Mouse (Mus musculus): Measurements from ENCODE around the gene Wdr73.

- TF ChIP-seq SRF (IDR thresholded peaks at IDR 0.05; ENCODE audit: control insufficient read depth, insufficient read length, low read depth) (no peak), POLR2A (IDR thresholded peaks at IDR 0.05; ENCODE audit: insufficient read length, low read depth) (no peak), CEBPB (IDR thresholded peaks at IDR 0.05; ENCODE audit: insufficient read depth, poor library complexity, severe bottlenecking) (no peak), MYOD1 (IDR thresholded peaks at IDR 0.05; ENCODE audit: control insufficient read depth in 1 of 3, insufficient read length in 2 of 3, low read depth in 2 of 3) (no peak), TCF12 (IDR thresholded peaks at IDR 0.05; ENCODE audit: insufficient read depth, poor library complexity, severe bottlenecking) (no peak), USF1 (IDR thresholded peaks at IDR 0.05; ENCODE audit: low read depth) (no peak), E2F4 (IDR thresholded peaks at IDR 0.05; ENCODE audit: insufficient read depth) (no peak), POLR2AphosphoS2 (IDR thresholded peaks at IDR 0.05; ENCODE audit: insufficient read length, low read depth) (peak; percentile 33), MAX (IDR thresholded peaks at IDR 0.05; ENCODE audit: low read depth) (no peak), MYOG (IDR thresholded peaks at IDR 0.05; ENCODE audit: control insufficient read depth in 1 of 3, insufficient read depth in 1 of 3, insufficient read length in 2 of 3, low read depth in 2 of 3) (no peak), TCF3 (IDR thresholded peaks at IDR 0.05; ENCODE audit: insufficient read length, low read depth) (no peak), REST (IDR thresholded peaks at IDR 0.05; ENCODE audit: insufficient read depth, insufficient read length) (no peak)
Measured at GRCm38 (mm10) chr7:80904921-80905515, 3.9 kb upstream of the Wdr73 start, which contains the start of gene Nmb.

All from myocyte (in vitro differentiated cells).